Mouse (Mus musculus): ENCODE measurements around the gene Slc25a23.
A peak's percentile ranks its signal among the peaks of the same experiment; 100 is the strongest.

The Slc25a23 gene

DNA sequence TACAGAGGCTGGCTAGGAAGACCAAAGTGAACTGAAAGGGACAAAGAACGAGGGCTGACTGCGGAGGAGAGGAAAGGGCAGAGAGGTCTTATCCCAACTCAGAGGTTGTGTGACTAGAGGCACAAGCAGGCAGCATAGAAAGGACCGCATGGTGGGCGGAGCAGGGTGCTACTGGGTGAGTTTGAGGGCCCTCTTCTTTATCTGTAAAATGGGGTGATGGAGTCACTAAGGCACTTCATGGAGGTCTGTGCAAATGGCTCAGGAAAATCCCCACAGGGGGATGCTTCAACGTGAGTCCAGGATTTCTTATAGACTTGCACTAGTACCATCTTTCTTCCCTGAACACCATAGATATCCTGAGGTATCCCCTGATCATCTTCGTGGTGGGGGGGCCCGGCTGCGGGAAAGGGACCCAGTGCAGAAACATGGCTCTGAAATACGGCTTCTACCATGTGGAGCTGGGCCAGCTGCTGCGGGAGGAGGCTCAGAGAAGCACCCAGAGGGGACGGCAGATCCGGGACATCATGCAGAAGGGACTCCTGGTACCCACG is 47.3 kb downstream of the Slc25a23 start:
- no peak for DNase-seq

DNA sequence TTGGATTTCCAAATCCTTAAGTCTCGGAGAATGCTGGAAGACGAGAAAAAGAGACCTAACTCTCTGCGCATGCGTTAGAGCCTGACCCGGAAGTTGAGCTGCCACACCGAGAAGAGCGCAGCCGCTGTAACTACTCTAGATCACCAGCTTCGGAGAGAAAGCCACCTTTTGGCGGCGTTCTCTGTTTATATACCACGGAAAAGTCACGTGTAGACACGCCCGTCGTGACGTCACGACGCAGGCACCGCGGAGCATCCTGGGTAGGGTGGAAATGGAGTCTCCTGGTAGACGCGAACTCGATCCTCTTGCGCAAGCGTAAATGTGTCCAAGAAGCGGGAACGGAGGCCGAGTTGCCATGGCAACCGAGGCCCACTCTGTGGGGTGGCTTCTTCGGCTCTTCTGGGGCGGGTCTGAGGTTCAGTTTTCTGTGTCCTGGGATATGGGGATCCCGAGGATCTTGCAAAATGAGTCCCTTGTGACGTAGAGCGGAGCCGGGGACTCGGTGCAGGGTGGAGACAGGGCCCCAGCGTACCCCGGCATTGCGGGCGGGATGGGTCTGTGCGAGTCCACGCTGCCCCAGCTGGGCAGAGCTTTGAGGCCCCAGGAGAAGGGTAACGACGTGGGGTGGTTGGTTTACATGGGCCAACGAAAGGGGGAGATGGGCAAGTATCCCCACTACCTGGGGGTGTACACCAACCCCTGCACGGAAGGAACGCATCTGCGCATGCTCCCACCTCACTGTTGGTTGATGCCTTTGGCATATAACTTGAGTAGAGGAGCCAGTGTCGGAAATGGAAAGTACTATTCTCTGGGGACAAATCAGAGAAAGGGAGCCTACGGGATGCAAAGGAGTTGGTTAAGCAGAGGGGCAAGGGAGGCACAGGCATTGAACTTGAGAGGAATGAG is 48.2 kb downstream of the Slc25a23 start, which contains the start of the genes Gtf2f1 and Gm17949:
TSS of gene Gtf2f1 (minus strand) at position 53 of the 906 bp plus-strand sequence.
TSS of gene Gm17949 (plus strand) at position 234 of the 906 bp plus-strand sequence.
- DNase-seq = peak; percentile 99

DNA sequence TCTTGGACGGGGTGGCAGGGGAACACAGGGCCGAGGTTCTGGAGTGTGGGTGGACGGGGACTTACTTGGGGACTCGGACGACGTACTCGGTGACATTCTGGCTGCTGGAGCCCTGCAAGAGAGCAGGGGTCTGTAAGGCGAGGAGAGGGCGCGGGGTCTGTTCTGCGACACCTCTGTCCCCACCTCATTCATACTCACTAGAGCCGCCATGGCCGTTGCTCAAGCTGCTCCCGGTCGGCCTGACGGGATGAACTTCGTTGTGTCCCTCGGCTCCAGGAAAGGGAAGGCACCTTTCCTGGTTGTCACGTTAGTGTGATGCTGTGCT is 48.8 kb downstream of the Slc25a23 start:
- DNase-seq = no peak

DNA sequence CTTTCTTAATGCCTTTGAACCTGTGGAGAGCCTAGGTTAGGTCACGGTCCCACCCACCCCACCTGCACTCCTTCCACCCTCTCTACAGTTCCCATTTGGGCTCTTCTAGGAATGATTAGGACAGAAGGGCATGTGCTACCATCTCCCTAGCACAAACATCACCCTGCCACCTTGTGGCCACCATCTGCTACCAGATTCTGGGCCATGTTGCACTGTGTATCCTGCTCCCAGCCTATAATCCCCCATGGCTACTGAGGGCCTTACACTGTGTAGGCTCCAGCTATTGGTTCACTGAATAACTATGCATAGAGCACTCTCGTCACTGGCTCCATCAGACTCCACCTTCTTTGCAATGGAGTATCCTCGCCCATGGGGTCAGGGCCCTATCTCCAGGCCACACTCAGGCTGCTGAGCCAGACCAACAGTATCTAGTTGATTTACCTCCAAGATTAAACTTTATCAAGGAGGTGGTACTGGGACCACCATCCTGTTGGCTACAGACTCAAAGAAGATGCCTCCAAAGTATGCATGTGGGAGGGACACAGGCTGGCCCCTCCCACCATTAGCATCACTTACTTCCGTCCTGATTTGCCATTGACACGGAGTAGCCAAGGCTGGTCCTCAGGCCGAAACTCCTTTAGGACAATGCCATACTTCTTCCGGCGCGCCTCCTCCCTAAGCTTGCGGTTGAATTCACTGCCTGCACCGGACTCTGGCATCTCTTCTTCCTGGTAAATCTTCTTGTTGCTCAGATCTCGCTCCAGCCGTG is 52.3 kb downstream of the Slc25a23 start:
- no peak for DNase-seq

DNA sequence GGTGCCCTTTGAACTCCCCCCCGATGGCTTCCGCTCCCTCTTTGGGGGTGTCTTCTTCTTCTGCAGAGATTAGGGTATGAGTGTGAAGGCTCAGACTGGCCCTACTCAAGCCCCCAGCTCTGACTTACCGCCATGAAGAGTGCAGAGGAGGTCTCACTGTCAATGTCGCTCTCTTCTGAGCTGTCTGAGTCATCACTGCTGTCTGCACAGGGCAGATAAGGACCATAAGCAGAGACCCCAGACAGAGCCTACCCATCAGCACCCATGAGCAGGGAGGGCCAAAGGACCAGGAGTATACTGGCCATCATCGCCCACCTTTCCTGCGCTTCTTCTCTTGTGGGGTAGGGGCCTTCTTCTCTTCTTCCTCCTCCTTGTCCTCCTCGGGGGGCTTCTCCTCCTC is 55.7 kb downstream of the Slc25a23 start:
- no peak for DNase-seq

DNA sequence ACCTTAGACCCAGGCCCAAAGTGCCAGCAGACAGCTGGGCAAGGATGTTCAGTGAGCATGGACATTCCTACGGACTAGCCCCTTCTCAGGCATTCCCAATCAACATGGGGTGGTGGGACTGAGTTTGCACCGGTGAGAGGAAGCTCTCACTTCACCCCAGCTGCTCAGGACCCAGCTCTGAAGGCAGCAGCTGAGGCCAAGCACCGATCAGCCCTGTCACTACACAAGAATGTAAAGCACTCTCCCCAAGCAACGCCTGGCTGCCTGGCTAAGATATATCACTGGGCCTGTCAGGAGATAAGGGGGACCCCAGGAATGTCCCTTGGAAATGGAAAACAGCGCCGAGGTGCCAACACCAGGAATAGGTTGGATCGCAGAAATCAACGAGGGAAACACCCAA is 58.4 kb downstream of the Slc25a23 start:
- DNase-seq = no peak

DNA sequence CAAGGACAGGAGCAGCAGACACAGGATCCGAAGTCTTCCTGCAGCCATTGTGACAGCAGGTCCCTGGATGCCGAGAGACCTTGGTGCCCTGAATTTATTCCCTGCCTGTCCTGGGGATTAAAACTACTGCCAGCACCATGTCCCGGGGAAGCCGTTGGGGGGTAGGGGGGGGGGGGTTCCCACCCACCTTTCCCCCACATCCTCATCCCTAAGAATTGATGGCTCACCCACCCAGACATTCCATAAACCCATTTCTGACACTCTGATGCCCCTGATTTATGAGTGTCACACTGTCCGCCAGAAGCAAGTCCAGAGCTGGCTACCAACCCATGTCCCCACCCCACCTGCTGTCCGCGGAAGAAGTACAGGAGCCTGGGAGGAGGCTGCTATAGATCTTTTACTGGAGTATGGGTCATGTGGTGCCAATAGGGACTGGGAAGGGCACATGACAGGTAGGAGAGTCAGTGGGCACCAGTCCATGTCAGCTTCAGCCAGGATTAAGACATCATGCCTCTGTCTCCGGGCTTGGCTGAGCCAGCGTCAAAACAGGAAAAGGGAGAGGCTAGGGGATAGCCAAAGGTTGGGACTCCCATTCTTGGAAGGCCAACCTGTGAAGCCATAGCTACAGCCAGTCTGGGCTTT is 59.6 kb downstream of the Slc25a23 start, which contains the start of gene Pspn:
TSS of gene Pspn (minus strand) at position 51 of the 642 bp plus-strand sequence.
- DNase-seq = no peak

DNA sequence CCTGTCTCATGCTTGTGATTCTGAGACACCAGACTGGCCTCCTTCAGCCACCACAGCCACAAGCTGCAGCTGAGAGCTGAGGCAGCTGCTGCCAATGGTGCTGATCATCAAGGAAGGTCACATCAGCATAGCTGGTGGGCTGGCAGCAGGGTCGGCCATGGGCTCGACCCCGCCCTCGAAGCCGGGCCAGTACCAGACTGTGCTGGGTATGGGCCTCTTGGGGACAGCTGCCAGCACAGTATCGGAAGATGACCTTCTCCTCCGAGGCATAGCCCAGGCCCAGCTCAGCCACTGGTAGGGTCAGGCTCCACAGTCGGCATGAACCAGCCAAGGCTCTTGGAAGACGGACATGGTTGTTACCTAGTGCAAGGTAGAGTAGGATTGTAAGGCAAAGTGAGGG is 60.2 kb downstream of the Slc25a23 start:
- no peak for DNase-seq

DNA sequence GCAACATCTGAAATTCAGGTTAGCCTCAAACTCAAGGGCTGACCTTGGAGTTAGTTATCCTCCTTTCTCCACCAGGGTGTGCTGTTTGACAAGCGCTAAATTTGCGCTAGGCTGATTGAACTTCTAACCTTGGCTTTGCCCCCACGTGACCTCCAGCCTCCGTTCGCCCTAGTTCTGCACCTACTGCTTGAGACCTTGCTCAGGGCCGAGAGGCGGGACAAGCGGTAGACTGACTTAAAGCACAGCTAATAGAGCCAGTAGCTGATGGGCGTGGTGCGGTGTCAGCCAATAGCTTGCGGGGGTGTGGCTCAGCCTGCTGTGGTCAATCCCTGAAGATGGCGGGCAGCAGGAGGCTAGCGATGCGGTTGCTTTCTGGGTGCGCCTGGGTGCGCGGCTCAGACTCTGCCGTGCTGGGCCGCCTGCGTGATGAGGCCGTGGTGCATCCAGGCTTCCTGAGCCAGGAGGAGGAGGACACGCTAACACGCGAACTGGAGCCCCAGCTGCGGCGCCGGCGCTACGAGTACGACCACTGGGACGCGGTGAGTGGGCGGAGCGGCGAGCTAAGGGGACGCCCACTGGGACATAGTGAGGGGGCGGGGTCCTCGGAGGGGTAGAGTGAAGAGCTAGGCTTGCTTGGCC is 62.5 kb downstream of the Slc25a23 start, which contains the start of gene Alkbh7:
TSS of gene Alkbh7 (plus strand) at position 311 of the 639 bp plus-strand sequence.
- peak; percentile 97 for DNase-seq

DNA sequence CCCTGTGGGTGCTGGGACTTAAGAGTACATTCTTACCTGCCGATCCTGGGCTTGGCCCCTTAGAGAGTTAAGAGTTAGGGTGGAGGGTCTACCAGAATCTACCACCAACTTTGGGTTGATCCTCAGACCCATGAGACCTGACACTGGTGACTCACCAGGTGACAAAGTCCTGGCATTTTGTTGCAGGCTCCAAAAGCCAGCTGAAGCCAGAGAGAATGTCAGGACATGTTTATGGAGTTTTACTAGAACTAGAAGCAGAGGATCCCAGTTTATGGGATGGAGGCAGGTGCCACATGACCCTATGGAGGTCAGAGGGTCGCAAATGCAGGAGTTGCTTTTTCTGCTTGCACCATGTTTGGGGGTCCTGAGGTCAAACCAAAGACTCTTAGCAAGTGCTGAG is 63.2 kb downstream of the Slc25a23 start:
- no peak for DNase-seq

DNA sequence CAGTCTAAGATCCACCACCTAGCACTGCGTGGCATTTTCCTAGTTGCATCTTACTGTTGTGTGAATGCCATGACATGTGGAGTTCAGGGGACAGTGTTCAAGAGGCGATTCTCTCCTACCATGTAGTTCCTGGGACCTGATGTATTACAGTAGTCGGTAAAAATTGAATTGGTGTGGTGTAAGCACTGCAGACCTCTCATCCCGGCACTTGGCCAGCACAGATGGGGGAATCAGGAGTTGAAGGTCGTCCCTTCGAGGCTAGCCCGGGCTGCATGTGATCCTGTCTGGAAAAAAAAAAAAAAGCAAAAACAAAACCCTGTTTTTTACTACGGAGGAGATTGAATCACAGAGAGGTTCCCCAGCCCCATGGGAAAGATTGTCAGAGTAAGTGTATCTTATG is 64.6 kb downstream of the Slc25a23 start:
- DNase-seq = no peak
